Mouse (Mus musculus): ENCODE data around the gene Lyrm1. TPM values are rescaled to one million over a fixed set of nuclear protein-coding genes. Genes with fewer than 3 reads are reported as not detected.

Gene Lyrm1
- total and polyA plus RNA-seq, 2 experiments from 2014 or later = 22.3 to 25.6 TPM

DNA sequence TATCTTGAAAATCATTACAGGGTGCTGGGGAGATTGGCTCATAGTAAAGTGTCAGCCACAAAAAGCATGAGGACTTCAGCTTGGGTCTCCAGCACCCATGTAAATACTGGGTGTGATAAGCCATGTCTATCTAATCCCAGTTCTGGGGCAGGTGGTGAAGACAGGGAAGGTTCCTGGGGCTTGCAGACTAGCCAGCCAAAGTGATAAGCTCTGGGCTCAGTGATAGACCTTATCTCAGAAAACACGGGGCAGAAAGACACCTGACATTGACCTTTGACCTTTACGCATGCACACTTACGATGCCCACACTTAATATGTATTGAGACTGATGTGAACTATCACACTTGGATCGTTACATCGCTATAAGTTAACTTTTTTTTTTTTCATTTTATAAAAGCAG is 31.2 kb upstream of the Lyrm1 start:
- Histone ChIP-seq H3K27ac (ENCODE audit: low read depth, low read length) (no peak overlapping the region), H3K4me2 (ENCODE audit: low read depth) (no peak overlapping the region), H3K36me3 (ENCODE audit: insufficient read depth) (0 out of 2 replicates have a peak, but pooled peaks cover 4% of the 10 kb centered on the region), H3K9ac (no peak overlapping the region), H3K27me3 (ENCODE audit: insufficient read depth, low read length) (no peaks in the 10 kb centered on the region), H3K4me3 (ENCODE audit: low read depth, low read length) (no peak overlapping the region), H3K4me1 (ENCODE audit: insufficient read depth) (0 out of 2 replicates have a peak, but pooled peaks cover 7% of the 10 kb centered on the region), H3K9me3 (ENCODE audit: low read length) (no peaks in the 10 kb centered on the region)
- WGBS = 93% methylated on average over 5 of the region's 5 CpGs
- no peak for TF ChIP-seq CTCF (IDR thresholded peaks at IDR 0.05; ENCODE audit: low read depth)
- ATAC-seq = no peak
- DNase-seq = no peak

- DNase-seq (no peak), ATAC-seq (no peak)
- no peak for TF ChIP-seq CTCF (IDR thresholded peaks at IDR 0.05; ENCODE audit: low read depth)
- Histone ChIP-seq H3K27me3 (ENCODE audit: insufficient read depth, low read length) (no peaks in the 10 kb centered on the region), H3K9ac (no peak overlapping the region), H3K4me2 (ENCODE audit: low read depth) (no peak overlapping the region), H3K27ac (ENCODE audit: low read depth, low read length) (no peak overlapping the region), H3K4me3 (ENCODE audit: low read depth, low read length) (no peak overlapping the region), H3K4me1 (ENCODE audit: insufficient read depth) (0 out of 2 replicates have a peak, but pooled peaks cover 7% of the 10 kb centered on the region), H3K9me3 (ENCODE audit: low read length) (no peaks in the 10 kb centered on the region), H3K36me3 (ENCODE audit: insufficient read depth) (0 out of 2 replicates have a peak, but pooled peaks cover 4% of the 10 kb centered on the region)
- 42% methylated on average over 1 of the region's 1 CpGs for WGBS
Observed at GRCm38 (mm10) chr7:119866136-119866535, 29.5 kb upstream of the Lyrm1 start.

GRCm38 (mm10) chr7:119872204-119872603 is 23.5 kb upstream of the Lyrm1 start:
- H3K9me3 ChIP-seq (ENCODE audit: low read length) = no peaks in the 10 kb centered on the region
- no peak overlapping the region for H3K4me2 ChIP-seq (ENCODE audit: low read depth)
- H3K27me3 ChIP-seq (ENCODE audit: insufficient read depth, low read length) = no peaks in the 10 kb centered on the region
- no peak for TF ChIP-seq CTCF (IDR thresholded peaks at IDR 0.05; ENCODE audit: low read depth)
- no peak overlapping the region for H3K27ac ChIP-seq (ENCODE audit: low read depth, low read length)
- WGBS = 92% methylated on average over 4 of the region's 4 CpGs
- ATAC-seq (no peak), DNase-seq (no peak)
- H3K4me3 ChIP-seq (ENCODE audit: low read depth, low read length) = no peak overlapping the region
- H3K36me3 ChIP-seq (ENCODE audit: insufficient read depth) = 0 out of 2 replicates have a peak, but pooled peaks cover 4% of the 10 kb centered on the region
- no peaks in the 10 kb centered on the region for H3K4me1 ChIP-seq (ENCODE audit: insufficient read depth)
- H3K9ac ChIP-seq = no peak overlapping the region

DNA sequence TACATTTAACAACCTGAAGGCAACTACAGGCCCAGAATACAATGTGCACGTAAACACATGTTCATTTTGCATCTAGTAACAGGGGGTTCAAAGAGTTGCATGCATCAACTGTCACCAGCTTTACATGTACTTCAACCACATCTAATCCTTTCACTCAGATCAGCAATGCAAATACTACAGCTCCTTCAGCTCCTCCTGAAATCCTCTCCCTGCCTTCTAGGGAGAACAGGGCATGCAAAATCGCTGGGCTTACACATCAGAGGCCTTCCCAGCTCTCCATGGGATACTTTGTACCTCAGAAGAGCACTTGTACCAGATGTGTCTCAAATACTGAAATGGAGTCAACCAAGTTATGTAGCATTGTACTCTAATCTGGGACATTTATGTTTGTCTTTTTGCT is 22.6 kb upstream of the Lyrm1 start:
- Histone ChIP-seq H3K4me2 (ENCODE audit: low read depth) (no peak overlapping the region), H3K9ac (no peak overlapping the region), H3K9me3 (ENCODE audit: low read length) (no peaks in the 10 kb centered on the region), H3K4me3 (ENCODE audit: low read depth, low read length) (no peak overlapping the region), H3K27me3 (ENCODE audit: insufficient read depth, low read length) (no peaks in the 10 kb centered on the region), H3K4me1 (ENCODE audit: insufficient read depth) (no peaks in the 10 kb centered on the region), H3K36me3 (ENCODE audit: insufficient read depth) (no peaks in the 10 kb centered on the region), H3K27ac (ENCODE audit: low read depth, low read length) (no peak overlapping the region)
- no peak for ATAC-seq
- no peak for TF ChIP-seq CTCF (IDR thresholded peaks at IDR 0.05; ENCODE audit: low read depth)
- DNase-seq = no peak
- 51% methylated on average over 2 of the region's 2 CpGs for WGBS

DNA sequence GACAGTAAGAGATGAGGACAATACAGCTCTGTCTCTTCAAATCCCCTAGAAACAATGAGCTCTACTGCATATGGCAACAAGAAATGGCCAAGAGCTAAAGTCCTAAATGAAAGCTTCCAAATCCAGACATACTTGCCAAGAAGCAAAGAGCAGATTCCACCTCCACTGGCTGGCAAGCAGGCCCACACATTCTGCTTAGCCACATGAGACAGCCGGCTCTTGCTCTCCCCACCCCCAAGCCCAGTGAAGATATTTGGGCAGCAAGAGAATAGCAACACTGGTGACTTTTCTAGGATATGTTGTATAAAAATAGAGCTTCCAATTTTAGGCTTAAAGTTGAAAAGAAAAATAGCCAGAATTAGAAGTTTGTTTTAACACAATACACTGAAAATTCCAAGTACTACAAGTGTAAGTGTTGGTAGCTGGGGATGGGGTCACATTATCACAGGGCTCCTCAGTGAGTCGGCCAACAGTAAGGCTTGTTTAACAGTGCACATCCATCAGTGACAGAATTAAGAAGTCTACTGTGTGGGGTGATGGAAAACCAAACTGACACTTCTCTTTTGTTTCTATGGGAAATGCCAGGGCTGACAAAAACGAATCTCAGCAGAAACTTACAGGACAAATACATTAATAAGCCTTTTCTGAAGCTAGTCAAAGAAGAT is 19.8 kb upstream of the Lyrm1 start:
- DNase-seq = no peak

GRCm38 (mm10) chr7:119879171-119879570 is 16.5 kb upstream of the Lyrm1 start:
- Histone ChIP-seq H3K27ac (ENCODE audit: low read depth, low read length) (no peak overlapping the region), H3K27me3 (ENCODE audit: insufficient read depth, low read length) (no peaks in the 10 kb centered on the region), H3K4me1 (ENCODE audit: insufficient read depth) (no peaks in the 10 kb centered on the region), H3K4me3 (ENCODE audit: low read depth, low read length) (no peak overlapping the region), H3K4me2 (ENCODE audit: low read depth) (no peak overlapping the region), H3K36me3 (ENCODE audit: insufficient read depth) (no peaks in the 10 kb centered on the region), H3K9ac (no peak overlapping the region), H3K9me3 (ENCODE audit: low read length) (no peaks in the 10 kb centered on the region)
- 96% methylated on average over 4 of the region's 4 CpGs for WGBS
- DNase-seq = no peak
- ATAC-seq = no peak
- TF ChIP-seq CTCF (IDR thresholded peaks at IDR 0.05; ENCODE audit: low read depth) = no peak

More for the DNA sequence above, 19.8 kb upstream of the Lyrm1 start:
- Histone ChIP-seq H3K36me3 (ENCODE audit: insufficient read depth) (no peaks in the 10 kb centered on the region), H3K27me3 (ENCODE audit: insufficient read depth, low read length) (no peaks in the 10 kb centered on the region), H3K9ac (no peak overlapping the region), H3K4me3 (ENCODE audit: low read depth, low read length) (no peak overlapping the region), H3K4me2 (ENCODE audit: low read depth) (no peak overlapping the region), H3K4me1 (ENCODE audit: insufficient read depth) (no peaks in the 10 kb centered on the region), H3K9me3 (ENCODE audit: low read length) (no peaks in the 10 kb centered on the region), H3K27ac (ENCODE audit: low read depth, low read length) (no peak overlapping the region)
- 57% methylated on average over 3 of the region's 3 CpGs for WGBS
- ATAC-seq = no peak
- TF ChIP-seq CTCF (IDR thresholded peaks at IDR 0.05; ENCODE audit: low read depth) = no peak

- H3K4me1 ChIP-seq (ENCODE audit: insufficient read depth) = no peaks in the 10 kb centered on the region
Observed at GRCm38 (mm10) chr7:119880345-119880744, 15.3 kb upstream of the Lyrm1 start.

More at GRCm38 (mm10) chr7:119880345-119880744, 15.3 kb upstream of the Lyrm1 start:
- DNase-seq (no peak), ATAC-seq (no peak)
- Histone ChIP-seq H3K9ac (no peak overlapping the region), H3K27ac (ENCODE audit: low read depth, low read length) (no peak overlapping the region), H3K36me3 (ENCODE audit: insufficient read depth) (no peaks in the 10 kb centered on the region), H3K27me3 (ENCODE audit: insufficient read depth, low read length) (no peaks in the 10 kb centered on the region), H3K4me2 (ENCODE audit: low read depth) (no peak overlapping the region), H3K4me3 (ENCODE audit: low read depth, low read length) (no peak overlapping the region), H3K9me3 (ENCODE audit: low read length) (no peaks in the 10 kb centered on the region)
- TF ChIP-seq CTCF (IDR thresholded peaks at IDR 0.05; ENCODE audit: low read depth) = no peak
- WGBS = 87% methylated on average over 5 of the region's 5 CpGs

All from forebrain, postnatal 0 days (tissue).